Mouse (Mus musculus) MEL (cell line): ENCODE measurements at regions not wholly inside any gene's neighbourhood (a gene's known extent, or its start where the extent isn't known, plus 50 kb on each side); places are given as distances from the start of the nearest gene placed in this dataset.

Experiments
- DNase-seq: peaks from one replicate; pipeline ENCODE4 v3.0.0; 2011; ENCODE audit warnings: low read depth, low spot score
- H3K27ac ChIP-seq: 2 replicates; pipeline ENCODE4 v1.5.1; 2012; ENCODE audit warnings: low read depth, mild to moderate bottlenecking, control low read depth, low read length, moderate library complexity; ENCODE audit not compliant: control insufficient read depth
- H3K27me3 ChIP-seq, 2 experiments: fragments of 150-350 bp in 1 of 2; sonication (generic) in 1 of 2; 2 replicates each; pipeline ENCODE4 v1.6.1; 2012; ENCODE audit warnings: low read length in 2 of 2, mild to moderate bottlenecking in 2 of 2, improper control_type of control experiment in 1 of 2, moderate library complexity in 1 of 2; ENCODE audit not compliant: insufficient read depth in 2 of 2, control insufficient read depth in 1 of 2
- H3K36me3 ChIP-seq, 2 experiments: 2 replicates each; pipeline ENCODE4 v1.6.1; 2012 to 2014; ENCODE audit warnings: low read length in 2 of 2, improper control_type of control experiment in 1 of 2, inconsistent platforms in 1 of 2, mild to moderate bottlenecking in 1 of 2; ENCODE audit not compliant: insufficient read depth in 2 of 2, control insufficient read depth in 1 of 2
- H3K4me1 ChIP-seq, 2 experiments: fragments of 150-350 bp in 1 of 2; sonication (generic) in 1 of 2; 2 replicates each; pipeline ENCODE4 v1.6.1; 2012; ENCODE audit warnings: low read length in 2 of 2, improper control_type of control experiment in 1 of 2, mild to moderate bottlenecking in 1 of 2; ENCODE audit not compliant: insufficient read depth in 2 of 2, control insufficient read depth in 1 of 2
- H3K4me3 ChIP-seq, 2 experiments: fragments of 150-350 bp in 1 of 2; sonication (generic) in 1 of 2; 2 replicates each; pipeline ENCODE4 v1.5.1; 2012; ENCODE audit warnings: low read depth in 2 of 2, low read length in 2 of 2, mild to moderate bottlenecking in 2 of 2, moderate library complexity in 2 of 2, control low read depth in 1 of 2, improper control_type of control experiment in 1 of 2; ENCODE audit not compliant: control insufficient read depth in 1 of 2, insufficient read depth in 1 of 2
- H3K79me2 ChIP-seq: 2 replicates; pipeline ENCODE4 v1.6.1; 2012; ENCODE audit warnings: mild to moderate bottlenecking, low read length, moderate library complexity; ENCODE audit not compliant: control insufficient read depth, poor library complexity, insufficient read depth
- H3K9ac ChIP-seq: 2 replicates; pipeline ENCODE4 v1.6.1; 2012; ENCODE audit warnings: low read depth, mild to moderate bottlenecking, control low read depth, low read length, moderate library complexity; ENCODE audit not compliant: control insufficient read depth, poor library complexity, severe bottlenecking
- H3K9me3 ChIP-seq: fragments of 150-350 bp; sonication (generic); replicated peaks from 2 replicates; pipeline ENCODE4 v1.6.1; 2012; ENCODE audit warnings: mild to moderate bottlenecking, low read length, improper control_type of control experiment, moderate library complexity; ENCODE audit not compliant: insufficient read depth
- BHLHE40 ChIP-seq: IDR thresholded peaks from 2 replicates; pipeline ENCODE4 v1.6.1; 2012; ENCODE audit warnings: low read depth, mild to moderate bottlenecking, inconsistent platforms, low read length, improper control_type of control experiment, borderline replicate concordance
- CHD2 ChIP-seq: IDR thresholded peaks from 2 replicates; pipeline ENCODE4 v1.6.1; 2011; ENCODE audit warnings: low read length, improper control_type of control experiment
- E2F4 ChIP-seq: IDR thresholded peaks from 2 replicates; pipeline ENCODE4 v1.6.1; 2011; ENCODE audit warnings: low read depth, low read length, improper control_type of control experiment, borderline replicate concordance
- ELF1 ChIP-seq: IDR thresholded peaks from 2 replicates; pipeline ENCODE4 v1.6.1; 2014; ENCODE audit warnings: low read depth, mild to moderate bottlenecking, inconsistent platforms, low read length, improper control_type of control experiment, moderate library complexity
- KAT2A ChIP-seq: conservative IDR thresholded peaks from 2 replicates; pipeline ENCODE4 v1.6.1; 2012; ENCODE audit warnings: low read depth, low read length, improper control_type of control experiment, inconsistent platforms
- MAFK ChIP-seq: IDR thresholded peaks from 2 replicates; pipeline ENCODE4 v1.6.1; 2011; ENCODE audit warnings: low read depth, mild to moderate bottlenecking, low read length, improper control_type of control experiment, borderline replicate concordance
- MAZ ChIP-seq: IDR thresholded peaks from 2 replicates; pipeline ENCODE4 v1.6.1; 2012; ENCODE audit warnings: low read depth, mild to moderate bottlenecking, inconsistent platforms, low read length, improper control_type of control experiment
- MXI1 ChIP-seq: IDR thresholded peaks from 2 replicates; pipeline ENCODE4 v1.6.1; 2011; ENCODE audit warnings: mild to moderate bottlenecking, low read depth, low read length, improper control_type of control experiment
- POLR2A ChIP-seq, 2 experiments: IDR thresholded peaks; 2 replicates each; pipeline ENCODE4 v1.6.1; 2011 to 2012; ENCODE audit warnings: low read length in 2 of 2, mild to moderate bottlenecking in 2 of 2, control low read depth in 1 of 2, improper control_type of control experiment in 1 of 2, low read depth in 1 of 2, moderate library complexity in 1 of 2; ENCODE audit not compliant: control insufficient read depth in 1 of 2, insufficient read depth in 1 of 2, poor library complexity in 1 of 2
- RAD21 ChIP-seq: IDR thresholded peaks from 2 replicates; pipeline ENCODE4 v1.6.1; 2011; ENCODE audit warnings: mild to moderate bottlenecking, low read depth, low read length, improper control_type of control experiment
- UBTF ChIP-seq: IDR thresholded peaks from 2 replicates; pipeline ENCODE4 v1.6.1; 2012; ENCODE audit warnings: low read depth, mild to moderate bottlenecking, inconsistent platforms, low read length, improper control_type of control experiment, moderate library complexity, borderline replicate concordance; ENCODE audit not compliant: insufficient read depth
- USF1 ChIP-seq: IDR thresholded peaks from 2 replicates; pipeline ENCODE4 v1.6.1; 2014; ENCODE audit warnings: low read depth, mild to moderate bottlenecking, inconsistent platforms, low read length, improper control_type of control experiment, moderate library complexity
- ZKSCAN1 ChIP-seq: IDR thresholded peaks from 2 replicates; pipeline ENCODE4 v1.6.1; 2012; ENCODE audit warnings: low read depth, mild to moderate bottlenecking, inconsistent platforms, low read length, improper control_type of control experiment, moderate library complexity
- ZMIZ1 ChIP-seq: IDR thresholded peaks from 2 replicates; pipeline ENCODE4 v1.6.1; 2012; ENCODE audit warnings: low read depth, mild to moderate bottlenecking, inconsistent platforms, low read length, improper control_type of control experiment, moderate library complexity
- ZNF384 ChIP-seq: IDR thresholded peaks from 2 replicates; pipeline ENCODE4 v1.6.1; 2012; ENCODE audit warnings: low read depth, mild to moderate bottlenecking, inconsistent platforms, low read length, improper control_type of control experiment

- no peak for TF ChIP-seq ZKSCAN1
- TF ChIP-seq RAD21 = no peak
- no peak for TF ChIP-seq KAT2A
- no peak for TF ChIP-seq MAZ
- no peak for TF ChIP-seq CHD2
- no peak for TF ChIP-seq POLR2A (IDR thresholded peaks at IDR 0.05; ENCODE audit: control insufficient read depth in 1 of 2, insufficient read depth in 1 of 2, low read depth in 1 of 2, low read length in 2 of 2, poor library complexity in 1 of 2)
- TF ChIP-seq MXI1 = no peak
- no peak for TF ChIP-seq ELF1
- no peak for TF ChIP-seq ZNF384
- no peaks in the 10 kb centered on the region for H3K9me3 ChIP-seq
- DNase-seq = no peak
- H3K27ac ChIP-seq = no peak overlapping the region
- H3K36me3 ChIP-seq = no peaks in the 10 kb centered on the region
- no peaks in the 10 kb centered on the region for H3K27me3 ChIP-seq
- no peak overlapping the region for H3K4me3 ChIP-seq
- H3K79me2 ChIP-seq = no peaks in the 10 kb centered on the region
- peaks cover 0 to 3% of the 10 kb centered on the region in 2 experiments; a peak in 1 of 4 replicates for H3K4me1 ChIP-seq
- H3K9ac ChIP-seq = no peak overlapping the region
These were observed 59.5 kb downstream of the Tex35 start for GRCm38 (mm10) chr1:157048996-157049395.

GRCm38 (mm10) chr1:157048201-157048923 is 60.1 kb downstream of the Tex35 start:
- no peak overlapping the region for H3K4me3 ChIP-seq
- H3K27me3 ChIP-seq = no peaks in the 10 kb centered on the region
- TF ChIP-seq USF1 (no peak), MAFK (no peak), UBTF (no peak), ZMIZ1 (no peak), BHLHE40 (no peak), E2F4 (no peak)
- TF ChIP-seq, all 39 proteins: peak for 0
- H3K9ac ChIP-seq = no peak overlapping the region
- no peak for DNase-seq
- peaks cover 0 to 3% of the 10 kb centered on the region in 2 experiments; a peak in 1 of 4 replicates for H3K4me1 ChIP-seq
- no peak overlapping the region for H3K27ac ChIP-seq
- no peaks in the 10 kb centered on the region for H3K36me3 ChIP-seq
- no peaks in the 10 kb centered on the region for H3K9me3 ChIP-seq
- H3K79me2 ChIP-seq = no peaks in the 10 kb centered on the region
